ENCODE assay signal across 8 mouse cellular contexts in genomic region chr11:87737175-87737740, GRCm38 (mm10). TPM values are rescaled to one million over a fixed set of nuclear protein-coding genes. Genes with fewer than 3 reads are reported as not detected.
DNase-seq lines count a peak whose midpoint lies in the region; ATAC-seq and TF ChIP-seq lines count a peak whose summit lies in the region.

Supt4a (plus strand) TSS chr11:87737552.

- peaks cover 19% of the 10 kb centered on the region for H3K79me2 ChIP-seq in MEL (ENCODE audit: control insufficient read depth, insufficient read depth, low read length, poor library complexity)

- TF ChIP-seq POLR2A in MEL (IDR thresholded peaks at IDR 0.05; ENCODE audit: control insufficient read depth in 1 of 2, insufficient read depth in 1 of 2, low read depth in 1 of 2, low read length in 2 of 2, poor library complexity in 1 of 2), result peak; percentile 55 to 76; a peak in 3 of 4 replicates

- under 1% methylated on average over 57 of the region's 57 CpGs for whole genome bisulfite sequencing in forebrain, embryonic 16.5 days
- WGBS in lung, embryonic 16.5 days, result under 1% methylated on average over 34 of the region's 57 CpGs

- TF ChIP-seq CTCF in MEL (IDR thresholded peaks at IDR 0.05 in 2 of 3, conservative IDR thresholded peaks at IDR 0.05 in 1 of 3; ENCODE audit: control insufficient read depth in 1 of 3, insufficient read depth in 1 of 3, low read depth in 2 of 3, low read length in 3 of 3, poor library complexity in 1 of 3, severe bottlenecking in 1 of 3), result no peak

- H3K36me3 ChIP-seq in MEL (ENCODE audit: control insufficient read depth in 1 of 2, insufficient read depth in 2 of 2, low read length in 2 of 2), result peaks cover 10 to 25% of the 10 kb centered on the region in 2 experiments
- no peaks in the 10 kb centered on the region for H3K36me3 ChIP-seq in forebrain, embryonic 16.5 days (ENCODE audit: control insufficient read depth, insufficient read depth)
- peaks cover 10% of the 10 kb centered on the region for H3K36me3 ChIP-seq in lung, embryonic 16.5 days (ENCODE audit: control insufficient read depth, insufficient read depth, low read length)

- peak within 1 kb of the TSS; percentile 92 for H3K9ac ChIP-seq in MEL (ENCODE audit: control insufficient read depth, low read depth, low read length, poor library complexity, severe bottlenecking)
- peak within 1 kb of the TSS; percentile 79 for H3K9ac ChIP-seq in forebrain, embryonic 16.5 days (replicated peaks; ENCODE audit: low read depth, low read length)
- H3K9ac ChIP-seq in lung, embryonic 16.5 days (ENCODE audit: low read length), result peak within 1 kb of the TSS; percentile 78

- H3K27ac ChIP-seq in MEL (ENCODE audit: control insufficient read depth, low read depth, low read length), result peak within 1 kb of the TSS; percentile 99
- H3K27ac ChIP-seq in forebrain, embryonic 16.5 days (ENCODE audit: low read length), result peak within 1 kb of the TSS; percentile 78
- peak within 1 kb of the TSS; percentile 93 for H3K27ac ChIP-seq in lung, embryonic 16.5 days (ENCODE audit: low read length)

- intact Hi-C loops in heart, postnatal 36 days (cut with DNase I), result loop anchor here (5.0 to 10.0 kb wide), 3 partner anchors 115 to 468 kb away; partner anchors contain the start of genes Mks1 and Mrps23

- H3K4me1 ChIP-seq in MEL (ENCODE audit: control insufficient read depth in 1 of 2, insufficient read depth in 2 of 2, low read length in 2 of 2), result peaks cover 5 to 35% of the 10 kb centered on the region in 2 experiments
- peaks cover 18% of the 10 kb centered on the region for H3K4me1 ChIP-seq in forebrain, embryonic 16.5 days (replicated peaks; ENCODE audit: control insufficient read depth, insufficient read depth, low read length)
- H3K4me1 ChIP-seq in lung, embryonic 16.5 days (replicated peaks; ENCODE audit: control insufficient read depth, insufficient read depth, low read length), result peaks cover 11% of the 10 kb centered on the region

- TF ChIP-seq EP300 in MEL (IDR thresholded peaks at IDR 0.05; ENCODE audit: low read depth in 1 of 2, low read length in 2 of 2), result peak in 1 of 2 experiments; percentile 60; a peak in 2 of 4 replicates

- no peaks in the 10 kb centered on the region for H3K27me3 ChIP-seq in MEL (ENCODE audit: control insufficient read depth in 1 of 2, insufficient read depth in 2 of 2, low read length in 2 of 2)
- H3K27me3 ChIP-seq in forebrain, embryonic 16.5 days (replicated peaks; ENCODE audit: control insufficient read depth, insufficient read depth, low read length), result no peaks in the 10 kb centered on the region
- no peaks in the 10 kb centered on the region for H3K27me3 ChIP-seq in lung, embryonic 16.5 days (ENCODE audit: control insufficient read depth, insufficient read depth, low read depth, low read length)

- H3K4me3 ChIP-seq in MEL (ENCODE audit: control insufficient read depth in 1 of 2, insufficient read depth in 1 of 2, low read depth in 2 of 2, low read length in 2 of 2), result peak within 1 kb of the TSS; percentile 90 to 94
- peak within 1 kb of the TSS; percentile 88 for H3K4me3 ChIP-seq in forebrain, embryonic 16.5 days (replicated peaks; ENCODE audit: low read length)
- H3K4me3 ChIP-seq in lung, embryonic 16.5 days (ENCODE audit: low read length), result peak within 1 kb of the TSS; percentile 64

- TF ChIP-seq RAD21 in MEL (IDR thresholded peaks at IDR 0.05; ENCODE audit: low read depth, low read length), result no peak

- H3K9me3 ChIP-seq in MEL (replicated peaks; ENCODE audit: insufficient read depth, low read length), result no peaks in the 10 kb centered on the region
- H3K9me3 ChIP-seq in forebrain, embryonic 16.5 days (ENCODE audit: control insufficient read depth, low read length), result no peaks in the 10 kb centered on the region
- H3K9me3 ChIP-seq in lung, embryonic 16.5 days (ENCODE audit: control insufficient read depth, low read length), result no peaks in the 10 kb centered on the region

- DNase-seq in MEL (ENCODE audit: low read depth, low spot score), result peak; percentile 99
- peak; percentile 96 to 99 for DNase-seq in cerebellum, adult 18-20 months
- DNase-seq in heart, postnatal 36 days, result peak; percentile 95 to 96
- DNase-seq in layer of hippocampus, adult 8-10 months (ENCODE audit: low spot score in 2 of 2), result peak; percentile 85 to 88
- peak; percentile 82 for DNase-seq in ovary, postnatal 10 days (ENCODE audit: low spot score)
- peak; percentile 97 to 100 for DNase-seq in thymus, postnatal 10 days (ENCODE audit: low spot score in 2 of 2)

- H3K4me2 ChIP-seq in forebrain, embryonic 16.5 days (ENCODE audit: low read length), result peak within 1 kb of the TSS; percentile 99
- H3K4me2 ChIP-seq in lung, embryonic 16.5 days (ENCODE audit: low read depth, low read length), result peak within 1 kb of the TSS; percentile 91

- ATAC-seq in forebrain, embryonic 16.5 days, result peak; percentile 94
- peak; percentile 95 for ATAC-seq in lung, embryonic 16.5 days (ENCODE audit: low read depth)

TF ChIP-seq in MEL, 35 proteins besides CTCF, POLR2A, EP300 and RAD21:
- TF ChIP-seq ELF1 (IDR thresholded peaks at IDR 0.05; ENCODE audit: low read depth, low read length) (peak; percentile 95), MAFK (IDR thresholded peaks at IDR 0.05; ENCODE audit: borderline replicate concordance, low read depth, low read length) (no peak), MYC (IDR thresholded peaks at IDR 0.05; ENCODE audit: low read depth, low read length) (0 out of 2 replicates have a peak, but pooled peaks have one; percentile 68), MAZ (IDR thresholded peaks at IDR 0.05; ENCODE audit: low read depth, low read length) (peak; percentile 96), GABPA (IDR thresholded peaks at IDR 0.05; ENCODE audit: low read depth, low read length) (peak; percentile 45; the same call in 1 of the 2 replicates), USF2 (IDR thresholded peaks at IDR 0.05; ENCODE audit: borderline replicate concordance in 1 of 2, insufficient read depth in 1 of 2, low read depth in 1 of 2, low read length in 2 of 2) (no peak), RCOR1 (IDR thresholded peaks at IDR 0.05; ENCODE audit: low read depth, low read length) (peak; percentile 71), MEF2A (IDR thresholded peaks at IDR 0.05; ENCODE audit: extremely low read depth, insufficient replicate concordance, low read depth, low read length, poor library complexity, severe bottlenecking) (no peak; the same call in 1 of the 2 replicates), ZMIZ1 (IDR thresholded peaks at IDR 0.05; ENCODE audit: low read depth, low read length) (peak; percentile 62), MYB (IDR thresholded peaks at IDR 0.05; ENCODE audit: low read depth, low read length) (no peak; the same call in 1 of the 2 replicates), HCFC1 (IDR thresholded peaks at IDR 0.05; ENCODE audit: low read depth, low read length) (peak; percentile 99), ETS1 (IDR thresholded peaks at IDR 0.05; ENCODE audit: low read depth, low read length) (peak; percentile 88), TBP (IDR thresholded peaks at IDR 0.05; ENCODE audit: low read depth, low read length) (peak; percentile 71; the same call in 1 of the 2 replicates), CHD2 (IDR thresholded peaks at IDR 0.05; ENCODE audit: low read length) (peak; percentile 40; the same call in 1 of the 2 replicates), TCF12 (IDR thresholded peaks at IDR 0.05; ENCODE audit: low read depth, low read length) (peak; percentile 72), POLR2AphosphoS5 (IDR thresholded peaks at IDR 0.05; ENCODE audit: borderline replicate concordance, low read depth, low read length) (no peak), BHLHE40 (IDR thresholded peaks at IDR 0.05; ENCODE audit: borderline replicate concordance, low read depth, low read length) (no peak; the same call in 1 of the 2 replicates), ZKSCAN1 (IDR thresholded peaks at IDR 0.05; ENCODE audit: low read depth, low read length) (0 out of 2 replicates have a peak, but pooled peaks have one; percentile 25), ZC3H11A (IDR thresholded peaks at IDR 0.05; ENCODE audit: low read depth, low read length) (no peak), E2F4 (IDR thresholded peaks at IDR 0.05; ENCODE audit: borderline replicate concordance, low read depth, low read length) (peak; percentile 89; the same call in 1 of the 2 replicates), NELFE (IDR thresholded peaks at IDR 0.05; ENCODE audit: low read depth, low read length) (peak; percentile 77), GATA1 (IDR thresholded peaks at IDR 0.05; ENCODE audit: low read depth, low read length) (no peak), SMC3 (IDR thresholded peaks at IDR 0.05; ENCODE audit: low read depth, low read length) (peak; percentile 29; the same call in 1 of the 2 replicates), USF1 (IDR thresholded peaks at IDR 0.05; ENCODE audit: low read depth, low read length) (peak; percentile 92), ZNF384 (IDR thresholded peaks at IDR 0.05; ENCODE audit: low read depth, low read length) (peak; percentile 34; the same call in 1 of the 2 replicates), TAL1 (IDR thresholded peaks at IDR 0.05; ENCODE audit: low read length) (no peak), NRF1 (IDR thresholded peaks at IDR 0.05; ENCODE audit: insufficient read depth, low read depth, low read length, poor library complexity, severe bottlenecking) (peak; percentile 92), KAT2A (conservative IDR thresholded peaks at IDR 0.05; ENCODE audit: low read depth, low read length) (peak; percentile 95), MAX (IDR thresholded peaks at IDR 0.05; ENCODE audit: low read length) (peak; percentile 85), SIN3A (IDR thresholded peaks at IDR 0.05; ENCODE audit: low read length) (peak; percentile 94), MXI1 (IDR thresholded peaks at IDR 0.05; ENCODE audit: low read depth, low read length) (peak; percentile 90), CHD1 (IDR thresholded peaks at IDR 0.05; ENCODE audit: low read depth, low read length) (peak; percentile 97), UBTF (IDR thresholded peaks at IDR 0.05; ENCODE audit: borderline replicate concordance, insufficient read depth, low read depth, low read length) (no peak), POLR2AphosphoS2 (IDR thresholded peaks at IDR 0.05; ENCODE audit: low read length) (no peak; the same call in 1 of the 2 replicates), JUND (IDR thresholded peaks at IDR 0.05; ENCODE audit: low read depth, low read length) (peak; percentile 74; the same call in 1 of the 2 replicates)

RNA-seq across cellular contexts. Expression of gene Supt4a, which starts in this region (rescaled TPM):
- 301 and 332 TPM in 2 replicates for total RNA-seq in MEL (2012; rRNA removed)
- polyA plus RNA-seq in MEL (2012; ENCODE audit: insufficient read depth in 1 of 2, insufficient read length in 2 of 2, low read depth in 1 of 2, low replicate concordance in 2 of 2, missing spikeins in 1 of 2), result 100 to 1,000 TPM in 1 of 2 experiments, not detected in 1; 223 TPM
- 133 and 147 TPM in 2 replicates for polyA plus RNA-seq in forebrain, embryonic 16.5 days (2015; fragmentation: Nextera tagmentation; extraction: Ambion mirVana)
- 10 to 100 TPM; 46.5 to 55.3 TPM for total RNA-seq in heart, postnatal 36 days (2021)
- 10 to 100 TPM; 61.3 to 76.3 (median 69.6) TPM for total RNA-seq in layer of hippocampus, adult 8-10 months (2022)
- polyA plus RNA-seq in lung, embryonic 16.5 days (2015; fragmentation: Nextera tagmentation; extraction: Ambion mirVana), result 143 and 167 TPM in 2 replicates

Comparison
In these comparisons a context has a peak if more than half of its experiments do, and no peak if none do; other contexts are left out.
1. Peak in every context shown above with its lines: DNase-seq, ATAC-seq, H3K4me3 ChIP-seq and H3K27ac ChIP-seq.